Mouse (Mus musculus) layer of hippocampus, postnatal 14 days (tissue): ENCODE data around the gene Il15. TPM values are rescaled to one million over a fixed set of nuclear protein-coding genes. Genes with fewer than 3 reads are reported as not detected.

Experiments
- DNase-seq, 2 experiments: peaks; one replicate each; pipeline ENCODE4 v3.0.0; 2021 to 2022; ENCODE audit warnings: low spot score in 2 of 2, mixed read lengths in 1 of 2
- total RNA-seq, 2 experiments: library from RNA; stranded (reverse); gene quantifications; 2 replicates each; pipeline ENCODE4 v1.2.3; 2021

Il15 gene
- total RNA-seq, 2 experiments from 2014 or later, result 1.7 to 1.8 TPM

DNA sequence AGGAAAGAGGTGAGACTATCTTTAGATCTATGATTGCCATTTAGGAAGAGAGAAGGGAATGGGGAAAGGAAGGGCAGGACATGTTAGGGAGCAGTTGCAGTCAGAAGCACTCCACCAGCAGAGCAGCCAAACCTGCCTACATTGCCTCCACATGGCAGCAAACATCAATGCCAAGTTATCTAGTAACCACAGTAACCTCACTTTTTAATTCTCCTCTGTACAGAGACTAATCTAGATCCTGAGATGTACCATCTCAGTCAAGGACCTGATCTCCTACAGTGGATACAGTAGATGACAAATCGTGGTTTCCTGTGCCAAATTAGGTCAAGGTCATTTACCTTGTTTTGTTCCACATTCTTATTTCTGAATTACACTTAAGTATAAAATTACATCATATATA lies 42.0 kb downstream of the Il15 start:
- DNase-seq, result no peak

DNA sequence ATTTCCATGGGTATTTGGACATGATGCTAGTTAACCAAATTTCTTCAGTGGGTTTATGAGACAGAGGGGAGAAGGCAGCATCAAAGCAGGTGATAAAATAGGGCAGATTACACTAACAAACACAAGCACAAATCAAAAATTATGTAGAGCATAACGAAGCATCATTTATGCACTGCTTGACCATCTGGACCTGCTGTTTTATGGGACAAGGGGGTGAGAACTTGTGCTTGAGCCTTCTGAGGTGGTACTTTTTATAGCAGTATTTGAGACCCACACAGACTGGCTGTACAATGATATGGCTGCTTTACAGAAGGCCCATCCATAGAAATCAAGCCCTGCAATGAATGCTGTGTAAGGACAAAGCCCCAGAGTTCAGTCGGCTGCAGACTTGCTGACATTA lies 46.9 kb downstream of the Il15 start:
- no peak for DNase-seq

DNA sequence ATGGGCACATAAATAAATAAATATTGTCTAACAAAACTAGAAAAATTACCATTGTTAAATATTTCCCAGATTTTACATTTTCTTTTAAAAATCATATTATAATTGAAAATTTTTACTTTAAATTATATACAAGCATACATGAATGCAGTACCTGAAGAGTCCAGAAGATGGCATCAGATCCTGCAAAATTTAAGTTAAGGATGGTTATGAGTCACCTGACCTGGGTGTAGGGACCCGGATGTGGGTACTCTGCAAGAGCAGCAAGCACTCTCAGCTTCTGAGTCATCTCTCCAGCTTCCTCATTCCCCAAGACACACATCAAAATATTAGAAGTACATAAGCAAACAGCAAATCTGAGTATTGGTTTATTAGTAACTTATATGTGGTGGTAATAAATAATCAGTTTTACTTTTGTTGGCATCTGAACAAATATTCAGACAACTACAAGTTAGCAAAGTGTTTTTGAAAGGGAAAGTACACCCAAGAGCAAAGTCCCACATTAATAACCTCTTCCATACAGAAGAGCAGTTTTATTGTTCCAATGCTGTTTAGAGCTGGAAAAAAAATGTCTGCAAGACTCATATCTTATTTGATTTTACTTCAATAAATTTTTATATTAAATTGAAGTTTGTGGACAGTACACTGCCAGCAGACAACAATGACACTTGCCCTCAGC lies 51.6 kb downstream of the Il15 start:
- DNase-seq, result no peak

DNA sequence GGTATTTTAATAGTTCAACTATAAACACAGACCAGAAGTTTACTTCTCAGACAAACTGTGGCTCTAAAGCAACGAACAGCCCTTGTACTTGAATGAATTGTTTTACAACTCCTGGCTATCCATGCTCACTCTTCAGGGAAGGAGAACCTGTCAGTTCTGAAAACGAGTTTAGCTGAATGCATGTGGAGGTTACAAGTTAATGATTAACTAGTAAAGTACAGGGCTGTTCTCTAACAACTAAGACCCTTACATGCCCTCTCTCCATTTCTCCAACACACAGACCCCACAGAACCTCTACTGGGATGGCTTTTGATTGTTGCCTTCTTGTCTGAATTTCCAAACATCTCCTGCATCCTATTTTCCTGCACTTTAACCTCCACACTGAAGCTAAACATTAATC lies 53.7 kb downstream of the Il15 start:
- DNase-seq, result no peak

DNA sequence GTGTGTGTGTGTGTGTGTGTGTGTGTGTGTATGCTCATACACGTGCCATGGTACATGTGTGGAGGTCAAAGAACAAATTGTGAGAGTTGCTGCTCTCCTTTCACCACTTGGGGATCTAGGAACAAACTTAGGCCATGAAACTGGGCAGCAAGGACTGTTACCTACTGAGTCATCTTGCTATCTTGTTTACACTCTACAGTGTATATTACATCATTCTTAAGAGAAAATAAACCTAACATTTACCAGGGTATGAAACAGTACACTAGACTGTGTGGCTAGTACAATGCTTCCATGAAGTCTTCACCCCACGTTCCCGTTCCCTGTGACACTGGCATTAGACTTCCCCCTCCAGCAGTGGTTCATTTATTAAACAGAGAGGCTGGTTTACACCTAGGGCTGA lies 56.5 kb downstream of the Il15 start:
- no peak for DNase-seq

DNA sequence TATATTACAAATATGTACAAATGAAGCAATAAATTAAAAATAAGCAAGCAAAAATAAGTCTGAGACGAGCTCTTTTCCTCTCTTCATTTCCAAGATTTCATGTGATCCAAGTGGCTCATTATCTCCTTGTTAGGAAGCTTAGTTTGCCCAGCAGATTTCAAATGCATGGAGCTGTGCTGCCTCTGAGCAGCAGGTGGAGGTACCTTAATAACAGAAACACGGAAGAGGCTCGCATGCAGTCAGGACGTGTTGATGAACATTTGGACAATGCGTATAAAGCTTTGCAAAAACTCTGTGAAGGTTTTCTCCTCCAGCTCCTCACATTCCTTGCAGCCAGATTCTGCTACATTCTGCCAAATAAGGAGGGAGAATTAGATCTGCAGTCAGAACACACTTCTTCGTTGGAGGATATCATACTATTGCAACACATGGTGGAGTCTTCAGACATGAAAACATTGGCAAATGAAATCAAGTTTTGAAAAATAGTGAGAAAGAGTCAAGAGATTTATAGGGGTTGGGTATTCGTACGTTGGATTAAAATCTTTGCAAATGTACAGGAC lies 71.3 kb downstream of the Il15 start:
- peak in 1 of 2 experiments; percentile 4 for DNase-seq

DNA sequence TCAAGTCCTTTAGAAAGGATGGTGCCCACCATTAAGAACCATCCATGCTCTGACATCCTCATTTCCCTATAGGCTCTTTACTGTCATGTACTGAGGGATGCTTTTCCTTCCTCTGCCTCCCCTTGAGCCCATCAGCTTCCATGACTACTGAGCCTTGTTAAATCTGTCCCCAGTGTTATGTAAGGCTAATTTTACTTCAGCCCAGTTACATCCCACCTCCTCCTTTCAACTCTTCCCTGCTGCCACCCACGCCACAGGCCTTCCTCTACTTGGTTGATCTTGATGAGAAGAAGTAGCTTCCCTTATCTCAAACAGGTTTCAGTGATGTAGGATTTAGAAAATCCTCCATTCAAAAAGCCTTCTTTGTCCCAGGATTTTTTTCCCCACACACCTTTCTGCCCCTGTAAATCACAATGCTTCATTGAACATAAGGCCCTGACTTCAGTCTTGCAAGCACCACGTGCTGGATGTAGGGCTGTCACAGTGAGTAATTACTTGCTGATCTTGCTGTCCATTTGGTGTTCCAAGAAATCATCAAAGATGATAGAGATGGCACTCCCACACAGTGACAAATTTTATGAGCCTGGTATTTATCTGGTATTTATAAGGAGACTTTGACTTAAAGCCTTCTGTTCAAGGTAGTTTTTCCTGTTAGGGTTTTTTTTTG lies 74.9 kb downstream of the Il15 start:
- no peak for DNase-seq

DNA sequence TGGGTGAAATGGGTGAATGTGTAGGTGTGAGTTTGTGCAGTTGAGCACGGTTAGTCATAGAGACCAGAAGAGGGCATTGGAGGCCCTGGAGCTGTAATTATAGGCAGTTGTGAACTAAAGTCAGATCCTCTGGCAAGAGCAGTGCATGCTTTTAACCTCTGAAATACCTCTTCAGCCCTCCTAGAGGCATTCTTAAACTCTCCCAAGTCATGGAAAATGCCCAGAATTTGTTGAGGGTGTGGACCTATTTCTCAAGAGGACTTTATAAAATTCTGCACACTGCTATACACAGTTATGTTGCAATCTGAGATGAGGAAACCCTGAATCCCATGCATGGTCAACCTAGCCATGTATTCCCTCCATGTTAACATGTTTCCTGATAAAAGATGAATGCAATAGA lies 77.0 kb downstream of the Il15 start:
- DNase-seq, result no peak

DNA sequence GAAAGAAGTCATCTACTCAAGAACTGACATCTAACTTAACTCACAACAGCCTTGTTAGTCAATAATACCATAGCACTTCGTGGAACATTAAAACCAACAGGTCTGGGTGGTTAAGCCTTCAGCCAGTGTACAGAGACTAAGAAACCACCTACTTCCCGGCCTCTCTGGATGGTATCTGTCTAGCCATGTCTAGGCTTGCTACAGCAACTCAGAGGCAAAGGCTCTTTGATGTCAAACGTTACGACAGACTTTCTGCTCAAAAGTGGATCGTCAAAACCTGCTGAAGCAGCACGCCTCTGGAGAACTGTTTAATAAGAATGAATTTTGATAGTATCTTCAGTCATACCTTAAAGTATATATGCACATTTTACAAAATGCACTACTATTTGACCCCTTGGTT lies 77.4 kb downstream of the Il15 start:
- DNase-seq, result no peak

DNA sequence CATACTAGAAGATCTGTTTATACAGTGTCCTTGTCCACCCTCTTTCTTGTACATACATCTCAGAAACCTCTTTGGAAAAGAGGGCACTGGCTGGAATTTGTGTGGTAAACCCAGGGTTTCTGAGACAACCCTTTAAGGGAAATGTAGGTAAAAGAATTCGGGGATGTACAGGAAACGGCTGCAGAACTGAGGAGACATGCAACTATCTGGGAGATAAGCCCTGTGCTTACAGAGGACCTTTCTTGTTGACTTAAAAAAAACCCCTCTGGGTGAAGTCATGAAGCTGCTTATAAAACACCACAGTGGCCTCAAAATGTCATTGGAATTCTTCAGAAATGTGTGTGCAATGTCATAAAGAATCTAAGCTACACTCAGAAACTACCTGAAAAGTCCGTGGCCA lies 85.6 kb downstream of the Il15 start:
- no peak for DNase-seq

DNA sequence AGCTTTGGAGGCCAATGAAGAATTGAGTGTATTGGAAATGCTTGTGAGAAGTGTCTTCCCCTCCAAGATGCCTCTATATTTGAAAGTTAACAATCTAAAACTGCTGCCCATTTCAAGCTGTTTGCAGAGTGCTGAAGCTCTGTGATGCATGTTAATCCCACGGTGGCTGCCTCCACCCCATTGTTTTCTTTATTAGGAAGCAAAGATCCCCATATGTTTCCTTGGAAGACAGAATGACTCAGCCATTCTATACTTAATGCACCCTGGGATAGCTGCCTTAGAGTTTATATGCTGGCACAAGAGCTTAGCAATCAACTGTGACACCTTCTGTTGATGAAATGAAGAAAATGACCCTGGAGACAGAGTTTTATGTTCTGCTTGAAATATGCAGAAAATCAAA lies 96.6 kb downstream of the Il15 start:
- DNase-seq, result no peak

DNA sequence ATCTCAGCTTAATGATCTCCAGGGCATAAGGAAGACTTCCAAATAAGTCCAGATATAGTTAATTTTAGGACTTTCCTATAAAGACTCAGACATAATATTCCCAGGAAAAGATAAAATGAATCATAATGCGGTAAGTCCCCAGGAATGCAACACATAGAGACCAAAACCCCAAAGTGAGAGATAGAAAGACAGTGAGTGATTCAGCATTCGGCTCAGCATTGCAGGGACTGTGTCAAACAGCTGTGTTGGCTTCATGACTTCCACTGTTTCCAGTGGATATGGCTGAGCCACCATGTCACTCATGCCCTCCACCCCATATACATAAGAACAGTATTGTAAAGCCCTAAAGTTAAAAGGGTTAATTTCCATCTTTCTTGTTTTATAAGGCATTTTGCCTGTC lies 106.8 kb downstream of the Il15 start:
- DNase-seq, result no peak

DNA sequence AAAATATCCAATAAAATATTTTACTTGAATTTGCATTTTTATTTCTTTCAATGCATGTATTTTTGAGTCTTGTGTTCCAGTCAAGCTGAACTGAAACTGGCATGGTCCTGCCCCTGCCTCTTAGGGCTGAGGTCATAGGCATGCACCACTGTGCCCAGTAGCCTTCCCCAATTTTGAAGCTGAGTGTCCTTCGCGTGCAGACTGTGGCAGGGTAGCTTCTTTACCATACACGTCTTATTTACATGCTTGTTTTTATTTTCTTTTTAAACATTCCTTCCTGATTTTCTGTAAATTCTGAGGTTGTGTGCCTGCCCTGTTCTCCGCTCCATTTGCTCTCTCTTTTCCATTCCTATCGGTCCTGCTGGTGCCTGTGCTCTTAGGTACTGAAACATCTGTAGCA lies 111.4 kb downstream of the Il15 start:
- no peak for DNase-seq

DNA sequence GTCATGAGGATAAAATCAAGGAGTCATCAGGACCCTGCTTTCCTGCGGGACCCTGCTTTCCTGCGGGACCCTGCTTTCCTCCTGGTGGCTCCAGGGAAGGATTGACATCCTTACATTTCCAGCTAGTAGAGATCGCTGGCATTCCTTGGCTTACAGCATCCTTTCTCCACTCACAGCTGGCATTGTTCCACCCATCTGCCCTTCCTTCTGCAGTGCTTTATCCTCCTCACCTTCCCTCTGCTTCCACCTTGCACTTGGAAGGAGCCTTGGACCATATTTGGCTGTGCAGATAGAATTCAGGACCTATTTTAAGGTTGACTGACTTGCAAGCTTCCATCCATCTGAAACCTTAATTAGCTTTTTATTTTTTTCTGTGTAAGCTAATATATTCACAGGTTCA lies 117.2 kb downstream of the Il15 start:
- no peak for DNase-seq

DNA sequence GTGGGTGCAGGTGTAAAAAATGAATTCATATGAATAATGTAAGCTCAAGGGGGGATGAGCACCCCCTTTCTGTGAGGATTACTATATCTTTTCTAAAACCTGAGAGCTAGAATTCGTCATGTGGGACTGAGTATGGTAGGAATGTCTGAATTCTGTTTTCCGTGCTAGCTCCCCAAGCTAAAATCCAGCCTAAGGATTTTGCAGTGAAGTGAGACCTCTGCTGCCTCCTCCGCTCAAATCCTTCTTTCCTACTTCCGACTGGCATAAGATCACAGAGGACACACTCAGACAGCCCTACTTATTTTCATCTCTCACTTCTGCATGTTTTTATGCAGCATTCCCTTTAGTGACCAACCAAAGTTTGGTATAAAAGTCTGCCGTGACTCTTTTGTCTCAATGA lies 121.0 kb downstream of the Il15 start:
- no peak for DNase-seq
